Mouse (Mus musculus) regulatory T cell (primary cell): ENCODE data around the gene Pramel7.
"Not testable (repeated sequence)": the region's sequence is repeated elsewhere in the genome, so short reads cannot be mapped to it uniquely, and the experiment has no call there.

ENCODE experiments used
- in situ Hi-C: fragments of 300-600 bp; cut with MboI, MseI; formaldehyde crosslinking; loops from one replicate; pipeline ENCODE4 v1.15.1; 2025; ENCODE audit warnings: high pct_unique_total_duplicates

Gene Pramel7

DNA sequence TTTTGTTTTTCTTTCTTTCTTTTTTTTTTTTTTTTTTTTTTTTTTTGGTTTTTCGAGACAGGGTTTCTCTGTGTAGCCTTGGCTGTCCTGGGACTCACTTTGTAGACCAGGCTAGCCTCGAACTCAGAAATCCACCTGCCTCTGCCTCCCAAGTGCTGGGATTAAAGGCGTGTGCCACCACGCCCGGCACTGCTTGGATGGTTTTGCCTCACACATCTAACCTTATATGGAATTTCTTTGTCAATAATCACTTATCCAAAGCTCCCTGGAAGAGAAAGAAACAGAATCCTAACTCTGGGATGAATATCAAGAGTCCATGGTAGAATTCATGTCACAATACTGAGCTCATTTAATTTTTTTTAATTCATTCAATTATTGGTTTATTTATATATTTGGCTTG is at the start of gene Pramel7:
TSS of gene Pramel7 (minus strand) at position 101 of the 400 bp plus-strand sequence.
- in situ Hi-C loops: not testable (repeated sequence)

DNA sequence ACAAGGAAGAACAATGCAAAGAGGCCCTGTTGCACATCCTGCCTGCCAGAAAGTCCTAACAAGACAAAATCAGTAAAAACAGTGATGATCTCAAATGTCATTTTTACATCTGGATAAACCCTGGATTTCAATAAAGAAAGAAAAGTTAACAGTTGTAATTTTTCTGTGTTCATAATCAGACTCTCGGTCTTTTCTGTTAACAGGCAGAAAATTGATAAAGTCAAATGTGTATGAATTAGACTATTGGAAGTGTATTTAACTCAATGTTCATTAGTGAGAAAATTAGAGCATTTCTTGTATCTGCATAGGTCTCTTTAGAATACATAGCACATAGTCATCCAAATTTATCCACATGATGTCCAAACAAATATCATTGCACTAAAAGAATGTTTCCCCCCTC is 48.5 kb upstream of the Pramel7 start, which contains the start of gene Olfr1128:
TSS of gene Olfr1128 (minus strand) at position 101 of the 400 bp plus-strand sequence.
- in situ Hi-C loops: no loop called here

DNA sequence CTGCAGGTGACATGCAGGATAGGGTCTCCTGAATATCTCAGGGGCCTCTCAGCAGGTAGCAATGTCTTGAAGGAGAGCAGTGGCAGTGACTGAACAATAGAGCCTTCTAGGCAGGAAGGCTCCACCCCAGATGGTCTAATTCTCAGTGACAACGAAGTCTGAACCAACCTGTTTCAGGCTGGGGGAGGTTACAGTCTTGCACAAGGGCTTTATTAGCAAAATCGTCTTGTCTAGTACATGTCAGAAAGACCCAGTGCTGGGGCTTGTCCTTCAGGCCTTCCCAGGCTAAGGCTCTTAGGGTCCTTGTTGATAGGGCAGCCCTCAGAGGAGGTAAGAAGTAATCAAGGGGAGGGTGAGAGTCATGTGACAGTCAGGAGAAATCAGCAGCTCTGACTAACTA is 37.9 kb upstream of the Pramel7 start:
- in situ Hi-C loops: no loop called here

DNA sequence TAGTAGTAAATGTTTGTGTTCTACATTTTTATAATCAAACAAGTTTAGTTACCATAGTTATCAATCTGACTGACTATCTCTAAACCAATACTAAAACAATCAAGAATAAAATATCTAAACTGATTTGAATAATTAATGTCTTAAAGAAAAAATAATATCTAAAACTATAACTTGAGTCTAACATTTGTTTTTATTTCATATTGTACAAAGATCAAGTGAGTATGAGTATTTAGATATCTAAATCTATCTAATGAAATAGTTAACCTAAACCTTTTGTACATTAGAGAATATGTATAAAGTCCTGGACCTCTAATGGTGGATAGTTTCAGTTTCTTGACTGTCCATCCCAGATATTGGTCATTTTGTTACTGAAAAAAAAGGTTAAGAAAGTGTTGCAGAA is 34.6 kb upstream of the Pramel7 start, which contains the start of gene Olfr153:
TSS of gene Olfr153 (plus strand) at position 301 of the 400 bp plus-strand sequence.
- in situ Hi-C loops: no loop called here

DNA sequence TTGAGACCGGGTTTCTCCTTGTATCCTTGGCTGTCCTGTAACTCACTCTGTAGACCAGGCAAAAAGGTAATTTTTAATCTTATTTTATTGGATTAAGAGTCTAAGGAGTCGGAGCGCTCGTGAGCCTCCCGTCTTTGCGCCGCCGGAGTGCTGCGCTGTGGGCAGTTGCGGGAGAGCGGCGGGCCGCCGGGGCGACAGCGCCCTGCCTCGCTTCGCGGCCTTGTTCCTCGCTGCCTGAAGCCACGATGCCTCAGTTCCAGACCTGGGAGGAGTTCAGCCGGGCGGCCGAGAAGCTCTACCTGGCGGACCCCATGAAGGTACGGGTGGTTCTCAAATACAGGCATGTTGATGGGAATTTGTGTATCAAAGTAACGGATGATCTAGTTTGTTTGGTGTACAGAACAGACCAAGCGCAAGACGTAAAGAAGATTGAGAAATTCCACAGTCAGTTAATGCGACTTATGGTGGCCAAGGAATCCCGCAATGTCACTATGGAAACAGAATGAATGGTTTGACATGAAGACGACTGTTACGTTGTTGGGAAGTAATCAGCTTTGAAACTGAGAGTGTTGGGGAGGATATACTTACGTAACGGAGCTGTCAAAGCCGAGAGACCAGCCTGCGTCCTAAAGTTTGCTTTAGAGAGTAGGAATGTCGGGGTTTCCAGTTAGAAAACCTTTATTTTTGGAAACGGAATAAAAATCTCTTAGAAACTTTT is 29.2 kb upstream of the Pramel7 start:
- in situ Hi-C loops: not testable (repeated sequence)

DNA sequence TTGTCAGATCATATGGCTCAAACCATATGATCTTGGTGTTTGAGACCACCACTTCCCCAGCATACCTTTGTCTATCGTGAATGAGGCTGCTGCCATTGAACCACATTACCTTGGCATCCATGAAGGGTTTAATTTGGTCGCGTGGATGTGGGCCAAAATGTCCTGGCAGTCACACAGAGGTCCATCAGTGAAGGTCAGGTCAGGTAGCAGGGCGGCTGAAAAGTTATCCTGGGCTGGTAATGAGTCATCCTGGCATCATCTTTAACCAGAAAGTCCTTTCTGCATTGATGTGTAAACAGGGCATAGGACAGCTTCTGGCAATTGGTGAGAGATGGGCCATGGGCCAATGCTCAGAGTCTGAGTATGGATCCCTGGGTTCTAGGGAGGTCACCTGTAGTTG is 23.8 kb upstream of the Pramel7 start:
- in situ Hi-C loops: no loop called here

DNA sequence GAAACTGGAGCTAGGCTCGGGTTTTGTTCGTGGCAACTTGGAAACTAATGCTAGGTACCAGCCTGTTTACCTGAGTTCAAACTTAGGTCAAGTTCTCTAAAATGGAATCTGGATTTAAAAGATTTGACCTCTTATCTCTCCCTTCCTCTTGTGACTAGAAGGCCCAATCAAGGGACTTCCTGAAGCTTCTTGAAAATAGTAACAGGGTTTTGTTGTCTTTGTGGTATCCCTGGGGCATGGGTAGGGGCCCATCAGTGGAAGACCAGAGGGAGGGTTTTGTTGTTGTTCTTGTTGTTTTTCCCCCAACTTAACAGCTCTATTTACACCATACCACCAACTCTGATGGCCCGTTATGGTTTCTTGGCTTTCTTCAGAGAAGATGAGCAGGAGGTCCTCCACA is 19.7 kb upstream of the Pramel7 start:
- in situ Hi-C loops: no loop called here

DNA sequence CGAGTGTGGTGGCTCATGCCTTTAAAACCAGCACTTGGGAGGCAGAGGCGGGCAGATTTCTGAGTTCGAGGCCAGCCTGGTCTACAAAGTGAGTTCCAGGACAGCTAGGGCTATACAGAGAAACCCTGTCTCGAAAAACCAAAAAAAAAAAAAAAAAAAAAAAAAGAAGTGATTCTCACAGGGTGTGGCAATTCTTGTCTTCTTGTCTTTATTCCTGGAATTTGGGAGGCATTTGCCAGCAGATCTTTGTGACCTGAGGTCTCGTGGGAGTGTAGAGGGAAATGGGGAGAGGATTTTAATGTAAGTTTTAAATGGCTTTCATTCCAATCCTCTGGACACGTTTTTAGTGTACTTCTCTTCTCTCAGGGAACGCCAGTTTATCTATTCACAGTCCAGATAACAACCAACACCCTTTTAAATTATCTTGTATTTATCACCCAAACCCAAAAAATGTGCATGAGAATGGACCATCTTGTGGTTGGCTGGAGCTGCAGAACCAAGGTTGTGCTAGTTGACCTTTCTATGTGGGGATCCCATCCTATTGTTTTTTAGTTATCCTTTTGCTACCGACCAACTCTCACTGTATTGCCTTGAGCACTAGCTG is 18.7 kb upstream of the Pramel7 start:
- in situ Hi-C loops: no loop called here

DNA sequence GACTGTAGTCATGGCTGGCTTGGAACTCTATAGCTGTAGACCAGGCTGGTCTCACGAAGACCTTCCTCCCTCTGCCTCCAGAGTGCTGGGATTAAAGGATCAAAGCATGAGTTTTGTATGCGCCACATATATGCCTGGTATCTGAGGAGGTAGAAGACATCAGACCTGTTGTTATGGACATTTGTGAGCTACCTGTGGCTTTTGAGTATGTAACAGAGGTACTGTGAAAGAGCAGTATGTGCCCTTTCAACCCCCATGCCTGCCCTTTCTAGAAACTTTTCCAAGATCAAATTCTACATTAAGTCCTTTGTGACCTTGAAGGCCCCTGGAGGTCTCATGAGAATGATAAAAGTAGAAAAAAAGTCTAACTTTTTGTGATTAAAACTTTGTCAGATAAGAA is 18.2 kb upstream of the Pramel7 start:
- in situ Hi-C loops: no loop called here

DNA sequence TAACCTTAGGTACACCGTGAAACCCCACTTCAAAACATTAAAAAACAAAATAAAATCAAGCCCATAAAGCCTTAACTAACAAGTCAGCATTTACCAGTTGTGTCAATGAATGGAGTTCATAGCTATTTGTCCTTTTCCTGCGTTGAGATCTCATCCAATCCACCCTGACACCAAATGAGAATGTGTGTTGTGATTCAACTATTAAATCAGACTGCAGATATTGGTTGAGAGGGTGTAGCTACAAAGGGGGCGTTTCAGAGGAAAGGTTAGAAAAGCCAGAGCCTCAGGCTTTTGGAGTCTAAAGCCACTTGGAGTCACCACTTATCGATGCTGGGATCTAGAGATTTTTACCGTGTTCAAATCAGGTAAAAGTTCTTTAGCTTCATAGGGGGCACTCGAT is 9.4 kb upstream of the Pramel7 start, which contains the start of gene Pramel6:
TSS of gene Pramel6 (plus strand) at position 301 of the 400 bp plus-strand sequence.
- in situ Hi-C loops: no loop called here

DNA sequence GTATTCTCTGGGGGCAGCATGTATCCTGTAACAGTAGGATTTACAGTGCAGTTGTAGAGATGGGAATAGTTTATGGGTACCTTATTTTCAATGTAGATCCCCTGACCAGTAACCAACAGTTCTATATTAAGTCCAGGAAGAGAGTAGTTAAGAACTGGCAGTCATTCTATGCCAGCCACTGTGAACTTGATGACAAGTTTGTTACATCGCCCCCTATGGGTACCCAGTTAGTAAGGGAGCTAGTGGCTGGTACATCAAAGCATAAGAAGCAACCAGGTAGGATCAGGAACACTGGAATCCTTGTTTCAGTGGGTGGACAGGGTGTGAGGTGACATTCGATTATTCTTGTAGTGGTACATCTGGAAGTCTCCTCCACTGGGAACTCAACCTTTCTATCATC is 14.6 kb downstream of the Pramel7 start:
- in situ Hi-C loops: no loop called here

DNA sequence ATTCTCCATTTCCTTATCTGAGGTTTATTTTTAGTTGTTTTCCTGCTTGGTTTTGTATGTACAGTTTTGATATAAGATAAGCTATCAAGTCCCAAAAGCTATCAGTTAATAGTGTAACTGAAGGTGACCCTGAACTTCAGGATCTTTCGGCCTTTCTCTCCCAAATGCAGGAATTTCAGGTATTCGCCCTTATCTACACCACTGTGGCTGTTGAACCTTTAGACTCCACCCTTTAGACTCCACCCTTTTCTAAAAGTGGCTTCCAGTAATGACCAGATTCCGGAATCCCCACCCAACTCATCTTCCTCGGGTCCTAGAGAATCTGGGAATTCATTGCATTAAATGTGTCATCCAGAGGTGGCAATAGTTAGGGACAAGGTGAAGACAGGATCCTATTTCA is 15.7 kb downstream of the Pramel7 start:
- in situ Hi-C loops: no loop called here

DNA sequence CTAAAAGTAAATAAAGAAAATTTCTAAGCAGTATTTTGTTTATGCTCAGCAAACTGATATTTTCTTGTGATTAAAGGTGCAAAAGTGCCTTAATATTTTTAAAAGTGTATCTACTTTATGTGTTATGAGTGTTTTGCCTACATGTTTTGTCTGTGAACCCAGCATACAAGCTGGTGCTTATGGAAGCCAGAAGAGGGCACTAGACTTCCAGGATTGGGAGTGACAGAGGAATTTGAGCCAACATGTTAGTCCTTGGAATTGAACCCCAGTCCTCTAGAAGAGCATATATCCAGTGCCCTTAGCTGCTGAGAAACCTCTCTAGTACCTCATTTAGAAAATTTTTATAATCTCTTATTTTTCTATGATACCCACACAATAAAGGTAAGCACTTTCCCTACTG is 16.7 kb downstream of the Pramel7 start:
- in situ Hi-C loops: no loop called here

DNA sequence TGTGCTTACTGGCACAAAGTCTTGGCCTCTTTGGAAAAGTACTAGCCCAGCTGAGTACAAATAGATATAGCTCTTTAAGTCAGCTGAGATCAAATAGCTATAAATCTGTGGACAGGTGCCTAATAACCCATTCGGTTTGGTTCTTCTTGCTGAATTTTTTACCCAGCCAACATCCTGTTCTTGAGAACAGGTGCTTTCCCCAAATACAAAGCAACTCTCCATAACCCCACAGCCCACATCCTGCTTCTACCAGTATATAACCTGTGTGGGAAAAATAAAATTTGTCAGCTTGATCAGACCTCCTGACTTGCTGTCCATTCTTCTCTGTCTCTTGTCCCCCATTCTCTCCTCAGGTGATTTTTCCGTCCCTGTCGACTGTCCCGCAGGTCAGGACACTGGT is 35.1 kb downstream of the Pramel7 start:
- in situ Hi-C loops: no loop called here

DNA sequence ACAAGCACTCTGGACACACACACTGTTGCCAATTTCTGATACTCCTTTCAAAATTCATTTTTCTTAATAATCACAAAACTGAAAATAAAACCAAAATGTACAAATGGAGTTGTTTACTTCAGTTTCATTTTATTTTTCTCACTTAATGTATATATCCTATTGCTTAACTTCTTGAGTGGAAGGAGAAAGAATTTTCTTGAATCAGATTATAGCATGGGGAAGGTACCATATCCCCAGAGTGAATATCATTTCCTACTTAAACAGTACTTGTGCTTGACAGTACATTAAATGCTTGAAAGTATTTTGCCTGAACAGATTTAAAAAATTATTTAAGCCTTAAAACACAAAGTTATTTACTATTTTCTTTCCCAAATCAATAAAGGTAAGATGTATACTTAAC is 43.2 kb downstream of the Pramel7 start, which contains the start of gene Olfr1126:
TSS of gene Olfr1126 (plus strand) at position 301 of the 400 bp plus-strand sequence.
- in situ Hi-C loops: no loop called here
